ENCODE assay signal across 8 mouse cellular contexts in genomic region chr4:141404518-141405313, GRCm38 (mm10). TPM values are rescaled to one million over a fixed set of nuclear protein-coding genes. Genes with fewer than 3 reads are reported as not detected.
DNase-seq lines count a peak whose midpoint lies in the region; ATAC-seq lines count a peak whose summit lies in the region.

No protein-coding gene starts in this region.

- H3K4me1 ChIP-seq in heart, embryonic 14.5 days (ENCODE audit: control insufficient read depth in 2 of 2, insufficient read depth in 2 of 2, low read length in 2 of 2): peaks cover 21 to 22% of the 10 kb centered on the region in 2 experiments
- H3K4me1 ChIP-seq in liver, embryonic 11.5 days (replicated peaks; ENCODE audit: control insufficient read depth, insufficient read depth, low read length): no peaks in the 10 kb centered on the region; the same call in 1 of the 2 replicates
- no peaks in the 10 kb centered on the region for H3K4me1 ChIP-seq in stomach, embryonic 15.5 days

- WGBS in heart, embryonic 14.5 days: 9% methylated on average over 15 of the region's 15 CpGs
- WGBS in liver, embryonic 11.5 days: 11% methylated on average over 15 of the region's 15 CpGs
- 10% methylated on average over 15 of the region's 15 CpGs for WGBS in stomach, embryonic 15.5 days

- peak overlapping the region; percentile 53 for H3K4me2 ChIP-seq in heart, embryonic 14.5 days (ENCODE audit: low read length)
- H3K4me2 ChIP-seq in liver, embryonic 11.5 days: peak overlapping the region; percentile 34
- H3K4me2 ChIP-seq in stomach, embryonic 15.5 days: peak overlapping the region; percentile 40

- peak overlapping the region in 1 of 2 experiments; percentile 34; a peak in 2 of 4 replicates for H3K4me3 ChIP-seq in heart, embryonic 14.5 days (ENCODE audit: control insufficient read depth in 1 of 2, insufficient read depth in 1 of 2, low read depth in 1 of 2, low read length in 2 of 2)
- H3K4me3 ChIP-seq in liver, embryonic 11.5 days (ENCODE audit: low read depth, low read length): no peak overlapping the region
- H3K4me3 ChIP-seq in stomach, embryonic 15.5 days (replicated peaks): no peak overlapping the region

- H3K9me3 ChIP-seq in heart, embryonic 14.5 days (ENCODE audit: control insufficient read depth, low read length): no peaks in the 10 kb centered on the region
- no peaks in the 10 kb centered on the region for H3K9me3 ChIP-seq in liver, embryonic 11.5 days (ENCODE audit: control insufficient read depth, low read length)
- no peaks in the 10 kb centered on the region for H3K9me3 ChIP-seq in stomach, embryonic 15.5 days

- no peaks in the 10 kb centered on the region for H3K36me3 ChIP-seq in heart, embryonic 14.5 days (ENCODE audit: control insufficient read depth, insufficient read depth, low read length)
- no peaks in the 10 kb centered on the region for H3K36me3 ChIP-seq in liver, embryonic 11.5 days (ENCODE audit: control insufficient read depth, insufficient read depth, low read length)
- H3K36me3 ChIP-seq in stomach, embryonic 15.5 days: no peaks in the 10 kb centered on the region

- H3K9ac ChIP-seq in heart, embryonic 14.5 days (ENCODE audit: low read length): peak overlapping the region; percentile 52
- no peak overlapping the region for H3K9ac ChIP-seq in liver, embryonic 11.5 days (ENCODE audit: low read depth, low read length)
- H3K9ac ChIP-seq in stomach, embryonic 15.5 days: no peak overlapping the region

- H3K27ac ChIP-seq in heart, embryonic 14.5 days (replicated peaks in 1 of 2; ENCODE audit: control insufficient read depth in 1 of 2, insufficient read depth in 1 of 2, low read depth in 2 of 2, low read length in 2 of 2): no peak overlapping the region
- H3K27ac ChIP-seq in liver, embryonic 11.5 days (ENCODE audit: low read depth, low read length): no peak overlapping the region
- H3K27ac ChIP-seq in stomach, embryonic 15.5 days: no peak overlapping the region

- DNase-seq in B cell, adult 2 months: peak; percentile 93 to 95
- DNase-seq in brain, adult 2 months (ENCODE audit: low read depth, low spot score): peak; percentile 87
- DNase-seq in kidney, postnatal 10 days: peak; percentile 93
- DNase-seq in liver, embryonic 11.5 days (ENCODE audit: low spot score): peak; percentile 79
- peak; percentile 92 for DNase-seq in neural tube, embryonic 10.5 days (ENCODE audit: extremely low spot score, low spot score)

- peak; percentile 66 for ATAC-seq in erythroid progenitor cell, adult 5-6 weeks (replicated peaks; ENCODE audit: low FRiP score, poor library complexity, severe bottlenecking)
- ATAC-seq in heart, embryonic 14.5 days (ENCODE audit: insufficient number of reproducible peaks, insufficient read depth, low FRiP score, low read depth): peak; percentile 56
- ATAC-seq in liver, embryonic 11.5 days (replicated peaks; ENCODE audit: low FRiP score): peak; percentile 45; the same call in 1 of the 2 replicates
- peak; percentile 48 for ATAC-seq in stomach, embryonic 15.5 days (ENCODE audit: insufficient read depth, low FRiP score, low read depth)

- no peaks in the 10 kb centered on the region for H3K27me3 ChIP-seq in heart, embryonic 14.5 days (ENCODE audit: control insufficient read depth, insufficient read depth, low read length)
- peaks cover 24% of the 10 kb centered on the region for H3K27me3 ChIP-seq in liver, embryonic 11.5 days (replicated peaks; ENCODE audit: control insufficient read depth, insufficient read depth, low read length)
- H3K27me3 ChIP-seq in stomach, embryonic 15.5 days (replicated peaks): no peaks in the 10 kb centered on the region

RNA-seq across cellular contexts. Expression of gene Clcnka, which starts 6.2 kb away (rescaled TPM):
- total RNA-seq in erythroid progenitor cell, adult 5-6 weeks (2015; ENCODE audit: low replicate concordance): not detected in 2 replicates
- total RNA-seq in erythroid progenitor cell, adult 5-6 weeks (2017; ENCODE audit: low replicate concordance): not detected in 2 replicates
- polyA plus RNA-seq in heart, embryonic 14.5 days (2014; fragmentation: Nextera tagmentation; extraction: Ambion mirVana): not detected in 2 replicates
- 0.19 TPM in 1 of 2 replicates, not detected in the other for polyA plus RNA-seq in liver, embryonic 11.5 days (2014; fragmentation: Nextera tagmentation; extraction: Ambion mirVana)
- polyA plus RNA-seq in stomach, embryonic 15.5 days (2015; fragmentation: Nextera tagmentation; extraction: Ambion mirVana): 0.21 and 0.35 TPM in 2 replicates

RNA-seq across cellular contexts. Expression of gene Clcnkb, which starts 11.1 kb away (rescaled TPM):
- not detected in 2 replicates for total RNA-seq in erythroid progenitor cell, adult 5-6 weeks (2015; ENCODE audit: low replicate concordance)
- not detected in 2 replicates for total RNA-seq in erythroid progenitor cell, adult 5-6 weeks (2017; ENCODE audit: low replicate concordance)
- polyA plus RNA-seq in heart, embryonic 14.5 days (2014; fragmentation: Nextera tagmentation; extraction: Ambion mirVana): 0.26 and 1.1 TPM in 2 replicates
- polyA plus RNA-seq in liver, embryonic 11.5 days (2014; fragmentation: Nextera tagmentation; extraction: Ambion mirVana): not detected in 2 replicates
- 0.14 TPM in 1 of 2 replicates, not detected in the other for polyA plus RNA-seq in stomach, embryonic 15.5 days (2015; fragmentation: Nextera tagmentation; extraction: Ambion mirVana)

RNA-seq across cellular contexts. Expression of gene Hspb7, which starts 15.9 kb away (rescaled TPM):
- not detected in 2 replicates for total RNA-seq in erythroid progenitor cell, adult 5-6 weeks (2015; ENCODE audit: low replicate concordance)
- total RNA-seq in erythroid progenitor cell, adult 5-6 weeks (2017; ENCODE audit: low replicate concordance): not detected in 2 replicates
- polyA plus RNA-seq in heart, embryonic 14.5 days (2014; fragmentation: Nextera tagmentation; extraction: Ambion mirVana): 172 and 266 TPM in 2 replicates
- 0.42 and 1.2 TPM in 2 replicates for polyA plus RNA-seq in liver, embryonic 11.5 days (2014; fragmentation: Nextera tagmentation; extraction: Ambion mirVana)
- polyA plus RNA-seq in stomach, embryonic 15.5 days (2015; fragmentation: Nextera tagmentation; extraction: Ambion mirVana): 2.4 and 2.8 TPM in 2 replicates

RNA-seq across cellular contexts. Expression of gene Srarp, which starts 31.2 kb away (rescaled TPM):
- not detected in 2 replicates for total RNA-seq in erythroid progenitor cell, adult 5-6 weeks (2015; ENCODE audit: low replicate concordance)
- not detected in 2 replicates for total RNA-seq in erythroid progenitor cell, adult 5-6 weeks (2017; ENCODE audit: low replicate concordance)
- not detected in 2 replicates for polyA plus RNA-seq in heart, embryonic 14.5 days (2014; fragmentation: Nextera tagmentation; extraction: Ambion mirVana)
- polyA plus RNA-seq in liver, embryonic 11.5 days (2014; fragmentation: Nextera tagmentation; extraction: Ambion mirVana): not detected in 2 replicates
- polyA plus RNA-seq in stomach, embryonic 15.5 days (2015; fragmentation: Nextera tagmentation; extraction: Ambion mirVana): not detected in 2 replicates

RNA-seq across cellular contexts. Expression of gene Fam131c, which starts 36.7 kb away (rescaled TPM):
- not detected in 2 replicates for total RNA-seq in erythroid progenitor cell, adult 5-6 weeks (2015; ENCODE audit: low replicate concordance)
- not detected in 2 replicates for total RNA-seq in erythroid progenitor cell, adult 5-6 weeks (2017; ENCODE audit: low replicate concordance)
- polyA plus RNA-seq in heart, embryonic 14.5 days (2014; fragmentation: Nextera tagmentation; extraction: Ambion mirVana): 0.88 and 0.92 TPM in 2 replicates
- polyA plus RNA-seq in liver, embryonic 11.5 days (2014; fragmentation: Nextera tagmentation; extraction: Ambion mirVana): 0.45 and 0.64 TPM in 2 replicates
- polyA plus RNA-seq in stomach, embryonic 15.5 days (2015; fragmentation: Nextera tagmentation; extraction: Ambion mirVana): 2.8 and 3.9 TPM in 2 replicates

Comparison
In these comparisons a context has a peak if more than half of its experiments do, and no peak if none do; other contexts are left out.
1. RNA of gene Hspb7, which starts 15.9 kb away (polyA plus RNA-seq): 172 to 266 TPM in heart, embryonic 14.5 days; 2.4 to 2.8 TPM in stomach, embryonic 15.5 days and 0.42 to 1.2 TPM in liver, embryonic 11.5 days; every median in the first group is over 10 times any median in the second.
2. Peak in every context shown above with its lines, with median percentiles within 50 percentile points of each other: DNase-seq, ATAC-seq and H3K4me2 ChIP-seq.